Mouse (Mus musculus) hindbrain, postnatal 0 days (tissue): ENCODE data around the gene Arhgap45. TPM values are rescaled to one million over a fixed set of nuclear protein-coding genes. Genes with fewer than 3 reads are reported as not detected.

Experiments
- ATAC-seq: fragments of 200-750 bp; cut with Nextera tagmentation; 2 replicates; pipeline ENCODE4 v1.8.0; 2017; ENCODE audit warnings: mild to moderate bottlenecking, moderate TSS enrichment, moderate library complexity
- DNase-seq: peaks from one replicate; pipeline ENCODE4 v3.0.0-alpha.2; 2015; ENCODE audit warnings: low spot score
- H3K27ac ChIP-seq: fragments of 300-500 bp; sonication (generic); 2 replicates; pipeline ENCODE4 v1.5.1; 2014; ENCODE audit warnings: mild to moderate bottlenecking
- H3K27me3 ChIP-seq: fragments of 300-500 bp; sonication (generic); 2 replicates; pipeline ENCODE4 v1.6.1; 2014; ENCODE audit warnings: low read length, mixed read lengths; ENCODE audit not compliant: insufficient read depth
- H3K36me3 ChIP-seq: fragments of 300-500 bp; sonication (generic); 2 replicates; pipeline ENCODE4 v1.6.1; 2014; ENCODE audit warnings: low read length, mixed read lengths; ENCODE audit not compliant: insufficient read depth
- H3K4me1 ChIP-seq: fragments of 300-500 bp; sonication (generic); 2 replicates; pipeline ENCODE4 v1.6.1; 2014; ENCODE audit warnings: antibody characterized with exemption, low read length, mixed read lengths; ENCODE audit not compliant: insufficient read depth
- H3K4me2 ChIP-seq: fragments of 300-500 bp; sonication (generic); 2 replicates; pipeline ENCODE4 v1.6.1; 2014; ENCODE audit warnings: low read depth, mild to moderate bottlenecking, low read length, moderate library complexity, mixed read lengths
- H3K4me3 ChIP-seq: fragments of 300-500 bp; sonication (generic); 2 replicates; pipeline ENCODE4 v1.5.1; 2014; ENCODE audit warnings: low read length
- H3K9ac ChIP-seq: fragments of 300-500 bp; sonication (generic); replicated peaks from 2 replicates; pipeline ENCODE4 v1.6.1; 2014; ENCODE audit warnings: mild to moderate bottlenecking, low read length, moderate library complexity, mixed read lengths
- H3K9me3 ChIP-seq: fragments of 300-500 bp; sonication (generic); 2 replicates; pipeline ENCODE4 v1.6.1; 2016; ENCODE audit warnings: low read length, mixed read lengths
- CTCF ChIP-seq: IDR thresholded peaks from 2 replicates; pipeline ENCODE4 v1.5.1; 2016; ENCODE audit warnings: antibody characterized with exemption, control low read depth, low read depth
- WGBS: fragments of 180-500 bp; shearing (Covaris S2); extraction: QIAGEN DNeasy Blood & Tissue Kit; methylation state at CpG from one replicate; pipeline ENCODE4 v1.1.7; 2014; 5-methylcytosine and 5-hydroxymethylcytosine counted together
- polyA plus RNA-seq: library from polyadenylated mRNA; unstranded; fragments of >200 nt; fragmentation: Nextera tagmentation; extraction: Ambion mirVana; gene quantifications from 2 replicates; pipeline ENCODE4 v1.2.1, GENCODE M21; 2015
- total RNA-seq: library from RNA; depleted of rRNA; stranded (reverse); fragments of >200 nt; gene quantifications from 2 replicates; pipeline ENCODE4 v1.2.3, GENCODE M21; 2014

Arhgap45 gene
- total and polyA plus RNA-seq, 2 experiments from 2014 or later = 1.7 to 3.3 TPM

- Histone ChIP-seq H3K4me3 (no peak overlapping the region), H3K9ac (no peak overlapping the region), H3K4me2 (no peak overlapping the region), H3K4me1 (peaks cover 10% of the 10 kb centered on the region), H3K36me3 (peaks cover 12% of the 10 kb centered on the region; the same call in 1 of the 2 replicates), H3K9me3 (no peaks in the 10 kb centered on the region), H3K27ac (no peak overlapping the region), H3K27me3 (peaks cover 9% of the 10 kb centered on the region; the same call in 1 of the 2 replicates)
- 51% methylated on average over 14 of the region's 14 CpGs for WGBS
- ATAC-seq (no peak), DNase-seq (no peak)
- no peak for TF ChIP-seq CTCF
These were observed 43.6 kb upstream of the Arhgap45 start for GRCm38 (mm10) chr10:79972831-79973230.

GRCm38 (mm10) chr10:79974087-79974486 is 42.4 kb upstream of the Arhgap45 start:
- H3K4me2 ChIP-seq = no peak overlapping the region
- TF ChIP-seq CTCF = no peak
- DNase-seq (no peak), ATAC-seq (no peak)
- H3K36me3 ChIP-seq = peaks cover 23% of the 10 kb centered on the region; the same call in 1 of the 2 replicates
- peaks cover 9% of the 10 kb centered on the region; the same call in 1 of the 2 replicates for H3K27me3 ChIP-seq
- 90% methylated on average over 21 of the region's 21 CpGs for WGBS
- H3K4me1 ChIP-seq = peaks cover 10% of the 10 kb centered on the region
- no peaks in the 10 kb centered on the region for H3K9me3 ChIP-seq
- H3K9ac ChIP-seq = no peak overlapping the region
- no peak overlapping the region for H3K4me3 ChIP-seq
- no peak overlapping the region for H3K27ac ChIP-seq

- Histone ChIP-seq H3K4me2 (no peak overlapping the region), H3K4me3 (no peak overlapping the region), H3K9ac (no peak overlapping the region), H3K27me3 (peaks cover 9% of the 10 kb centered on the region; the same call in 1 of the 2 replicates), H3K9me3 (no peaks in the 10 kb centered on the region), H3K4me1 (peaks cover 8% of the 10 kb centered on the region; the same call in 1 of the 2 replicates), H3K36me3 (peaks cover 24% of the 10 kb centered on the region; the same call in 1 of the 2 replicates), H3K27ac (no peak overlapping the region)
- no peak for TF ChIP-seq CTCF
- ATAC-seq (no peak), DNase-seq (no peak)
- 89% methylated on average over 8 of the region's 8 CpGs for WGBS
These were observed 41.8 kb upstream of the Arhgap45 start for GRCm38 (mm10) chr10:79974668-79975067.

- DNase-seq (no peak), ATAC-seq (no peak)
- H3K9me3 ChIP-seq = no peaks in the 10 kb centered on the region
- H3K9ac ChIP-seq = no peak overlapping the region
- H3K4me2 ChIP-seq = no peak overlapping the region
- WGBS = 86% methylated on average over 27 of the region's 28 CpGs
- H3K36me3 ChIP-seq = peaks cover 24% of the 10 kb centered on the region; the same call in 1 of the 2 replicates
- no peak overlapping the region for H3K4me3 ChIP-seq
- H3K27me3 ChIP-seq = peaks cover 2% of the 10 kb centered on the region; the same call in 1 of the 2 replicates
- no peak for TF ChIP-seq CTCF
- peaks cover under 1% of the 10 kb centered on the region; the same call in 1 of the 2 replicates for H3K4me1 ChIP-seq
- no peak overlapping the region for H3K27ac ChIP-seq
These were observed 40.3 kb upstream of the Arhgap45 start for GRCm38 (mm10) chr10:79976071-79976721.

- no peaks in the 10 kb centered on the region for H3K9me3 ChIP-seq
- no peaks in the 10 kb centered on the region for H3K27me3 ChIP-seq
- 75% methylated on average over 33 of the region's 36 CpGs for WGBS
- no peak overlapping the region for H3K4me3 ChIP-seq
- peaks cover 24% of the 10 kb centered on the region; the same call in 1 of the 2 replicates for H3K36me3 ChIP-seq
- DNase-seq (no peak), ATAC-seq (no peak)
- no peak for TF ChIP-seq CTCF
- no peak overlapping the region for H3K9ac ChIP-seq
- H3K4me1 ChIP-seq = 0 out of 2 replicates have a peak, but pooled peaks cover 1% of the 10 kb centered on the region
- H3K4me2 ChIP-seq = no peak overlapping the region
- H3K27ac ChIP-seq = no peak overlapping the region
These were observed 39.7 kb upstream of the Arhgap45 start for GRCm38 (mm10) chr10:79976722-79977107.

- 0 out of 2 replicates have a peak, but pooled peaks cover 3% of the 10 kb centered on the region for H3K4me1 ChIP-seq
- no peak overlapping the region for H3K27ac ChIP-seq
- no peaks in the 10 kb centered on the region for H3K9me3 ChIP-seq
- ATAC-seq (no peak), DNase-seq (no peak)
- H3K27me3 ChIP-seq = no peaks in the 10 kb centered on the region
- WGBS = 87% methylated on average over 28 of the region's 28 CpGs
- no peak for TF ChIP-seq CTCF
- H3K4me2 ChIP-seq = no peak overlapping the region
- no peak overlapping the region for H3K4me3 ChIP-seq
- H3K9ac ChIP-seq = no peak overlapping the region
- H3K36me3 ChIP-seq = peaks cover 24% of the 10 kb centered on the region; the same call in 1 of the 2 replicates
These were observed 39.1 kb upstream of the Arhgap45 start for GRCm38 (mm10) chr10:79977324-79977723.

GRCm38 (mm10) chr10:79978061-79978460 is 38.4 kb upstream of the Arhgap45 start:
- Histone ChIP-seq H3K9me3 (no peaks in the 10 kb centered on the region), H3K27ac (no peak overlapping the region), H3K36me3 (peaks cover 24% of the 10 kb centered on the region; the same call in 1 of the 2 replicates), H3K9ac (no peak overlapping the region), H3K4me1 (peaks cover 10% of the 10 kb centered on the region), H3K27me3 (no peaks in the 10 kb centered on the region), H3K4me3 (no peak overlapping the region), H3K4me2 (no peak overlapping the region)
- 94% methylated on average over 20 of the region's 21 CpGs for WGBS
- DNase-seq (no peak), ATAC-seq (no peak)
- no peak for TF ChIP-seq CTCF
